ENCODE assay signal across 19 mouse cellular contexts in genomic region chr5:33193567-33193966, GRCm38 (mm10). TPM values are rescaled to one million over a fixed set of nuclear protein-coding genes. Genes with fewer than 3 reads are reported as not detected.
DNase-seq lines count a peak whose midpoint lies in the region; ATAC-seq and TF ChIP-seq lines count a peak whose summit lies in the region.
"Had no signal": no experiment of that assay in that cellular context is flagged by ENCODE, and none has a peak within 500 bp of the region (broad histone marks: within the 10 kb centered on the region; RNA-seq: fewer than 3 reads in every experiment).

No protein-coding gene starts in this region.

- no peak for TF ChIP-seq POLR2A in MEL (IDR thresholded peaks at IDR 0.05; ENCODE audit: control insufficient read depth in 1 of 2, insufficient read depth in 1 of 2, low read depth in 1 of 2, low read length in 2 of 2, poor library complexity in 1 of 2)

- 0 out of 2 replicates have a peak, but pooled peaks have one; percentile 39 for ATAC-seq in liver, embryonic 11.5 days (replicated peaks; ENCODE audit: low FRiP score)
- ATAC-seq in liver, embryonic 13.5 days (ENCODE audit: low read depth) = peak; percentile 53; the same call in 1 of the 2 replicates
- ATAC-seq in monocyte, adult 5-6 weeks (replicated peaks; ENCODE audit: insufficient number of reproducible peaks, low FRiP score, low TSS enrichment, poor library complexity, severe bottlenecking) = no peak
- no peak for ATAC-seq in intestine, postnatal 0 days
- ATAC-seq: intestine, embryonic 16.5 days had no signal

- peak overlapping the region; percentile 5; the same call in 1 of the 2 replicates for H3K4me3 ChIP-seq in heart, embryonic 10.5 days
- H3K4me3 ChIP-seq in liver, embryonic 11.5 days (ENCODE audit: low read depth, low read length) = no peak overlapping the region
- H3K4me3 ChIP-seq in MEL (ENCODE audit: control insufficient read depth in 1 of 2, insufficient read depth in 1 of 2, low read depth in 2 of 2, low read length in 2 of 2) = no peak overlapping the region
- H3K4me3 ChIP-seq in liver, embryonic 13.5 days (replicated peaks) = no peak overlapping the region
- H3K4me3 ChIP-seq in intestine, postnatal 0 days (ENCODE audit: low read depth, low read length) = no peak overlapping the region
- H3K4me3 ChIP-seq: forebrain, embryonic 12.5 days; hindbrain, embryonic 15.5 days; left cerebral cortex, adult 2 months had no signal

- H3K27ac ChIP-seq in heart, embryonic 10.5 days = no peak overlapping the region
- H3K27ac ChIP-seq in liver, embryonic 11.5 days (ENCODE audit: low read depth, low read length) = no peak overlapping the region
- H3K27ac ChIP-seq in MEL (ENCODE audit: control insufficient read depth, low read depth, low read length) = no peak overlapping the region
- no peak overlapping the region for H3K27ac ChIP-seq in liver, embryonic 13.5 days
- no peak overlapping the region for H3K27ac ChIP-seq in intestine, postnatal 0 days (ENCODE audit: low read depth, low read length)
- H3K27ac ChIP-seq: forebrain, embryonic 12.5 days; hindbrain, embryonic 15.5 days; left cerebral cortex, adult 2 months had no signal

- no peak for DNase-seq in heart, embryonic 10.5 days (ENCODE audit: low spot score)
- DNase-seq in heart, postnatal 25 days (ENCODE audit: low spot score) = no peak
- no peak for DNase-seq in liver, embryonic 11.5 days (ENCODE audit: low spot score)
- DNase-seq in liver = no peak
- peak; percentile 88 for DNase-seq in MEL (ENCODE audit: low read depth, low spot score)
- DNase-seq in liver, embryonic 13.5 days = no peak
- DNase-seq: cerebellum, postnatal 10 days; gastrocnemius, postnatal 36 days; kidney, postnatal 14 days; lung, embryonic 14.5 days; right cerebral cortex, postnatal 25 days; thymus, postnatal 14 days had no signal

- 8% methylated on average over 7 of the region's 7 CpGs for WGBS in heart, embryonic 10.5 days
- WGBS in liver, embryonic 11.5 days = 6% methylated on average over 7 of the region's 7 CpGs
- 6% methylated on average over 7 of the region's 7 CpGs for WGBS in liver, embryonic 13.5 days (ENCODE audit: insufficient replicate concordance)
- 17% methylated on average over 7 of the region's 7 CpGs for WGBS in intestine, postnatal 0 days

- H3K9ac ChIP-seq in liver, embryonic 11.5 days (ENCODE audit: low read depth, low read length) = no peak overlapping the region
- H3K9ac ChIP-seq in MEL (ENCODE audit: control insufficient read depth, low read depth, low read length, poor library complexity, severe bottlenecking) = no peak overlapping the region
- H3K9ac ChIP-seq in liver, embryonic 13.5 days = no peak overlapping the region
- H3K9ac ChIP-seq in intestine, postnatal 0 days (ENCODE audit: low read depth, low read length) = no peak overlapping the region
- H3K9ac ChIP-seq: forebrain, embryonic 12.5 days; hindbrain, embryonic 15.5 days; lung, embryonic 14.5 days had no signal

- no peaks in the 10 kb centered on the region for H3K27me3 ChIP-seq in heart, embryonic 10.5 days (ENCODE audit: insufficient read depth, poor library complexity, severe bottlenecking)
- H3K27me3 ChIP-seq in liver, embryonic 11.5 days (replicated peaks; ENCODE audit: control insufficient read depth, insufficient read depth, low read length) = no peaks in the 10 kb centered on the region
- peaks cover 0 to 2% of the 10 kb centered on the region in 2 experiments; a peak in 1 of 4 replicates for H3K27me3 ChIP-seq in MEL (ENCODE audit: control insufficient read depth in 1 of 2, insufficient read depth in 2 of 2, low read length in 2 of 2)
- peaks cover 3% of the 10 kb centered on the region for H3K27me3 ChIP-seq in liver, embryonic 13.5 days
- no peaks in the 10 kb centered on the region for H3K27me3 ChIP-seq in intestine, postnatal 0 days (replicated peaks; ENCODE audit: control insufficient read depth, insufficient read depth, low read length)
- H3K27me3 ChIP-seq: forebrain, embryonic 12.5 days; hindbrain, embryonic 15.5 days had no signal

- intact Hi-C loops in heart, postnatal 25 days (cut with DNase I) = no loop called here

- 0 out of 6 replicates have a peak, but pooled peaks of 1 of the 3 experiments have one; percentile 0 for TF ChIP-seq CTCF in MEL (IDR thresholded peaks at IDR 0.05 in 2 of 3, conservative IDR thresholded peaks at IDR 0.05 in 1 of 3; ENCODE audit: control insufficient read depth in 1 of 3, insufficient read depth in 1 of 3, low read depth in 2 of 3, low read length in 3 of 3, poor library complexity in 1 of 3, severe bottlenecking in 1 of 3)
- TF ChIP-seq CTCF in intestine, postnatal 0 days (IDR thresholded peaks at IDR 0.05; ENCODE audit: low read depth) = no peak

- H3K4me2 ChIP-seq in liver, embryonic 11.5 days = 0 out of 2 replicates have a peak overlapping the region, but pooled peaks have one; percentile 8
- H3K4me2 ChIP-seq in liver, embryonic 13.5 days = no peak overlapping the region
- H3K4me2 ChIP-seq in intestine, postnatal 0 days (replicated peaks; ENCODE audit: low read depth) = no peak overlapping the region
- H3K4me2 ChIP-seq: forebrain, embryonic 12.5 days; hindbrain, embryonic 15.5 days; lung, embryonic 14.5 days had no signal

- no peaks in the 10 kb centered on the region for H3K9me3 ChIP-seq in heart, embryonic 10.5 days
- H3K9me3 ChIP-seq in liver, embryonic 11.5 days (ENCODE audit: control insufficient read depth, low read length) = no peaks in the 10 kb centered on the region
- no peaks in the 10 kb centered on the region for H3K9me3 ChIP-seq in MEL (replicated peaks; ENCODE audit: insufficient read depth, low read length)
- H3K9me3 ChIP-seq in liver, embryonic 13.5 days (replicated peaks) = no peaks in the 10 kb centered on the region
- no peaks in the 10 kb centered on the region for H3K9me3 ChIP-seq in intestine, postnatal 0 days (ENCODE audit: control insufficient read depth)
- H3K9me3 ChIP-seq: forebrain, embryonic 12.5 days; hindbrain, embryonic 15.5 days had no signal

- TF ChIP-seq EP300 in MEL (IDR thresholded peaks at IDR 0.05; ENCODE audit: low read depth in 1 of 2, low read length in 2 of 2) = peak; percentile 86 to 89

- H3K4me1 ChIP-seq in heart, embryonic 10.5 days = peaks cover 16% of the 10 kb centered on the region
- H3K4me1 ChIP-seq in liver, embryonic 11.5 days (replicated peaks; ENCODE audit: control insufficient read depth, insufficient read depth, low read length) = peaks cover 5% of the 10 kb centered on the region; the same call in 1 of the 2 replicates
- H3K4me1 ChIP-seq in MEL (ENCODE audit: control insufficient read depth in 1 of 2, insufficient read depth in 2 of 2, low read length in 2 of 2) = peaks cover 5 to 19% of the 10 kb centered on the region in 2 experiments
- peaks cover 12% of the 10 kb centered on the region for H3K4me1 ChIP-seq in liver, embryonic 13.5 days (replicated peaks)
- H3K4me1 ChIP-seq in intestine, postnatal 0 days (replicated peaks; ENCODE audit: control insufficient read depth, insufficient read depth, low read length) = no peaks in the 10 kb centered on the region
- H3K4me1 ChIP-seq: hindbrain, embryonic 15.5 days had no signal

- H3K36me3 ChIP-seq in heart, embryonic 10.5 days = no peaks in the 10 kb centered on the region
- H3K36me3 ChIP-seq in liver, embryonic 11.5 days (ENCODE audit: control insufficient read depth, insufficient read depth, low read length) = no peaks in the 10 kb centered on the region
- peaks cover 0 to 15% of the 10 kb centered on the region in 2 experiments; a peak in 2 of 4 replicates for H3K36me3 ChIP-seq in MEL (ENCODE audit: control insufficient read depth in 1 of 2, insufficient read depth in 2 of 2, low read length in 2 of 2)
- H3K36me3 ChIP-seq in liver, embryonic 13.5 days = no peaks in the 10 kb centered on the region
- no peaks in the 10 kb centered on the region for H3K36me3 ChIP-seq in intestine, postnatal 0 days (ENCODE audit: control insufficient read depth, insufficient read depth)
- H3K36me3 ChIP-seq: forebrain, embryonic 12.5 days; hindbrain, embryonic 15.5 days had no signal

- no peak for TF ChIP-seq RAD21 in MEL (IDR thresholded peaks at IDR 0.05; ENCODE audit: low read depth, low read length)

- H3K79me2 ChIP-seq in MEL (ENCODE audit: control insufficient read depth, insufficient read depth, low read length, poor library complexity) = no peaks in the 10 kb centered on the region

TF ChIP-seq in MEL, 35 proteins besides CTCF, POLR2A, EP300 and RAD21 (continues in another document):
- 0 out of 2 replicates have a peak, but pooled peaks have one; percentile 3 for TF ChIP-seq MAX (IDR thresholded peaks at IDR 0.05; ENCODE audit: low read length)
- peak; percentile 37; the same call in 1 of the 2 replicates for TF ChIP-seq MAFK (IDR thresholded peaks at IDR 0.05; ENCODE audit: borderline replicate concordance, low read depth, low read length)
- TF ChIP-seq POLR2AphosphoS2 (IDR thresholded peaks at IDR 0.05; ENCODE audit: low read length) = no peak
- no peak for TF ChIP-seq POLR2AphosphoS5 (IDR thresholded peaks at IDR 0.05; ENCODE audit: borderline replicate concordance, low read depth, low read length)
- TF ChIP-seq ZC3H11A (IDR thresholded peaks at IDR 0.05; ENCODE audit: low read depth, low read length) = no peak
- TF ChIP-seq ETS1 (IDR thresholded peaks at IDR 0.05; ENCODE audit: low read depth, low read length) = peak; percentile 87
- TF ChIP-seq SMC3 (IDR thresholded peaks at IDR 0.05; ENCODE audit: low read depth, low read length) = no peak
- no peak for TF ChIP-seq ELF1 (IDR thresholded peaks at IDR 0.05; ENCODE audit: low read depth, low read length)
- 0 out of 2 replicates have a peak, but pooled peaks have one; percentile 9 for TF ChIP-seq ZKSCAN1 (IDR thresholded peaks at IDR 0.05; ENCODE audit: low read depth, low read length)
- peak; percentile 90 for TF ChIP-seq GATA1 (IDR thresholded peaks at IDR 0.05; ENCODE audit: low read depth, low read length)
- TF ChIP-seq E2F4 (IDR thresholded peaks at IDR 0.05; ENCODE audit: borderline replicate concordance, low read depth, low read length) = no peak
- peak; percentile 17; the same call in 1 of the 2 replicates for TF ChIP-seq MYC (IDR thresholded peaks at IDR 0.05; ENCODE audit: low read depth, low read length)
- TF ChIP-seq TAL1 (IDR thresholded peaks at IDR 0.05; ENCODE audit: low read length) = peak; percentile 72
- TF ChIP-seq HCFC1 (IDR thresholded peaks at IDR 0.05; ENCODE audit: low read depth, low read length) = no peak

RNA-seq across cellular contexts. Expression of gene Spon2, which starts 24.7 kb away (rescaled TPM):
- polyA plus RNA-seq in heart, embryonic 10.5 days (2016; fragmentation: Nextera tagmentation; extraction: Ambion mirVana) = 16.9 and 27.0 TPM in 2 replicates
- total RNA-seq in heart, postnatal 25 days (2021) = 10 to 100 TPM in 1 of 2 experiments, 1 to 10 TPM in 1; 3.4 to 13.6 TPM
- 7.5 and 8.5 TPM in 2 replicates for polyA plus RNA-seq in liver, embryonic 11.5 days (2014; fragmentation: Nextera tagmentation; extraction: Ambion mirVana)
- total RNA-seq in MEL (2012; rRNA removed) = 1.7 and 3.1 TPM in 2 replicates
- 1 to 10 TPM in 1 of 2 experiments, not detected in 1; 2.6 TPM for polyA plus RNA-seq in MEL (2012; ENCODE audit: insufficient read depth in 1 of 2, insufficient read length in 2 of 2, low read depth in 1 of 2, low replicate concordance in 2 of 2, missing spikeins in 1 of 2)
- 6.8 and 7.2 TPM in 2 replicates for polyA plus RNA-seq in liver, embryonic 13.5 days (2015; fragmentation: Nextera tagmentation; extraction: Ambion mirVana)
- total RNA-seq in monocyte, adult 5-6 weeks (2017) = not detected in 3 replicates
- 43.0 and 45.4 TPM in 2 replicates for polyA plus RNA-seq in intestine, postnatal 0 days (2015; fragmentation: Nextera tagmentation; extraction: Ambion mirVana)
- total RNA-seq: layer of hippocampus, adult 8-10 months had no signal

Comparison
In these comparisons a context has a peak if more than half of its experiments do, and no peak if none do; other contexts are left out.
1. ATAC-seq: peak in liver, embryonic 11.5 days (single experiment) and liver, embryonic 13.5 days (single experiment); none in monocyte, adult 5-6 weeks (single experiment) and intestine, postnatal 0 days (single experiment).